Mouse (Mus musculus) cerebellum, adult 2 months (tissue): ENCODE measurements around the gene Vps16. TPM values are rescaled to one million over a fixed set of nuclear protein-coding genes. Genes with fewer than 3 reads are reported as not detected.

ENCODE experiments used
- DNase-seq, 2 experiments: peaks; one replicate each; pipeline ENCODE4 v3.0.0; 2021
- H3K27ac ChIP-seq: fragments of 200-500 bp; 2 replicates; pipeline ENCODE4 v1.5.1; 2012; ENCODE audit warnings: low read length, control low read depth, inconsistent platforms; ENCODE audit not compliant: insufficient read depth
- H3K27me3 ChIP-seq: fragments of 200-500 bp; 2 replicates; pipeline ENCODE4 v1.6.1; 2012; ENCODE audit warnings: inconsistent platforms, mild to moderate bottlenecking, low read length, moderate library complexity; ENCODE audit not compliant: control insufficient read depth, insufficient read depth
- H3K4me1 ChIP-seq: fragments of 200-500 bp; 2 replicates; pipeline ENCODE4 v1.6.1; 2011; ENCODE audit warnings: low read length; ENCODE audit not compliant: control insufficient read depth, insufficient read depth
- H3K4me3 ChIP-seq: fragments of 200-500 bp; replicated peaks from 2 replicates; pipeline ENCODE3; 2011; ENCODE audit warnings: mild to moderate bottlenecking, low read depth, low read length, control low read depth; ENCODE audit not compliant: insufficient read depth
- CTCF ChIP-seq: fragments of 200-500 bp; IDR thresholded peaks from 2 replicates; pipeline ENCODE4 v1.5.1; 2011; ENCODE audit warnings: low read depth, mild to moderate bottlenecking, control low read depth, low read length, moderate library complexity, borderline replicate concordance; ENCODE audit not compliant: insufficient read depth
- POLR2A ChIP-seq: fragments of 200-500 bp; IDR thresholded peaks from 2 replicates; pipeline ENCODE4 v1.6.1; 2011; ENCODE audit warnings: low read length, control low read depth, borderline replicate concordance; ENCODE audit not compliant: insufficient read depth
- WGBS: fragments of 180-500 bp; shearing (Covaris S2); methylation state at CpG from one replicate; pipeline ENCODE4 v1.1.7; 2018; 5-methylcytosine and 5-hydroxymethylcytosine counted together
- polyA plus RNA-seq: library from polyadenylated mRNA; depleted of rRNA; stranded (reverse); fragments of >200 nt; gene quantifications from 2 replicates; pipeline ENCODE4 v1.2.3, GENCODE M21; 2012

The Vps16 gene
- polyA plus RNA-seq, 1 experiment, result 120 TPM

DNA sequence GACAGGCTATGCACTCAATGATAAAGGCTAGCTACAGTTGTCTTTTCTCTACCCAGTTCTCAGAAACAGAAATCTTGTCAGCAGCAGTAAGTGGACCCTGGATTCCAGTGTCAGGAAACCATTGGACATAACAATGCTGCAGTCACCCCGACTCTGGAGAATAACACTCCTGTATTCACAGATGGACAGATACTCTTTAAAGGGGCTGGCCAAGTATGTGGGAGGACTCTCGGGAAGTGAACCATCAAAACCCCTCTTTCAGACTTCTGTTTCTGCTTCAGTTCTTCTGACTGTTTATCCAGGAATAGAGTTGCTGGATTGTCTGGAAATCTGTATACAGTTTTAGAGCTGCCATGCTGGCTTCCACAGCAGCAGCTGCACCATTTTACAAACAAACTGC is 5.7 kb downstream of the Vps16 start:
- no peak for TF ChIP-seq CTCF
- TF ChIP-seq POLR2A, result no peak
- no peak overlapping the region for H3K27ac ChIP-seq
- no peaks in the 10 kb centered on the region for H3K27me3 ChIP-seq
- WGBS, result 42% methylated on average over 2 of the region's 2 CpGs
- no peak for DNase-seq
- H3K4me1 ChIP-seq, result no peaks in the 10 kb centered on the region
- no peak overlapping the region for H3K4me3 ChIP-seq

DNA sequence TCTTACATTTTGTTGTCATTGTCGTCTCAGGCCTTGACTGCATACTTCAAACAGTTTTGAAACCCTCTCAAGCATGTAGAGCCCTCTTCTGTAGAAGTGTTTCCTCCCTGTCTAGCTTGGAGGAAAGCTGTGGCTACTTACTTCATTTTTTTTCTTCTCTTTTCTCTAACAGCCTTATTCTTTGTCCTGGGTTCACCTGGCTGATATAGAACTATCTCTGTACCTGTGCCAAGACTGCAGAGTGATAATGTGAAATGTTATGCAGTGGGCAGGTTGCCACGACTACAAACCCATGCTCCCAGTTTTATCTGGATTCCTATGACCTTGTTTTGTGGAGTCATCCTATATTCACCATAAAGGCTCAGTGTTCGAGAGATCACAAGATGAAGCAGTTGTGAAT is 6.3 kb downstream of the Vps16 start:
- H3K27ac ChIP-seq, result no peak overlapping the region
- H3K4me1 ChIP-seq, result no peaks in the 10 kb centered on the region
- TF ChIP-seq POLR2A (no peak), CTCF (no peak)
- H3K27me3 ChIP-seq, result no peaks in the 10 kb centered on the region
- H3K4me3 ChIP-seq, result no peak overlapping the region
- 73% methylated on average over 3 of the region's 3 CpGs for WGBS
- DNase-seq, result no peak

DNA sequence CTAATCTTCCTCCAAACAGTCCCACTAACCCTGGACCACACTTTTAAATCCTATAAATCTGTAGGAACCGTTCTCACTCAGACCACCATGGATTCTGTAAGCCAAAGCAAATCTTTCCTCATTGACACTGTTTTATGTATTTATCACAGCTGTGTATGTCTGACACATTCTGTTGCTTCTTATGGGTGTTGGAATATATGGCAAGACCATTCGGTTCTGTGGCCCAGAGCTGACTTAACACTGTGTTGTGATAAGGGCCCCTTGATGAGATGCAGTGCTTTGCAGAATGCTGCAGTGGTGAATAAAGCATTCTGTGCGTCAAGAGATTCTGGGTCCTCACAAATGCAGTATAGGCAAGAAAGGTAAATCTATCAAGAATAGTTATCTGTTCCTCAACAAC is 8.0 kb downstream of the Vps16 start:
- Histone ChIP-seq H3K27me3 (no peaks in the 10 kb centered on the region), H3K27ac (no peak overlapping the region), H3K4me1 (no peaks in the 10 kb centered on the region), H3K4me3 (no peak overlapping the region)
- no peak for TF ChIP-seq POLR2A
- TF ChIP-seq CTCF, result no peak
- no peak for DNase-seq
- WGBS, result 88% methylated on average over 3 of the region's 3 CpGs

DNA sequence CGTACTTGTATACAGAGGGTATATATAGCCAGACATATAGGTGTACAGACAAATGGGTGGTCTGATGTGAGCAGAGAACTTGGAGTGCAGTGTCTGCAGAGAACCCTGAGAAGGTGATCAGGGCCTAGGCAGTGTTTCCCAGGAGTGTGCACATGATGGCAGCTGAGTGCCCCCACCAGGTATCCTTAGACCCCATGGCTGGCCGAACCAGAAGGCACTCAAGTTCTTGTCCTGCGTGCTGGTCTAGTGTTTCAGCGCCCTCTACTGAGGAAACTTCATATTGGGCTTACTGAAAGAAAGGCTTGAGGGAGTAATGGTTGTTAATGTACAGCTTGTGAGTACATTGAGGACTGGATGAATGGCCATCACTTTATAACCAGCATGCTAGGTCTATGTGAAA is 9.0 kb downstream of the Vps16 start:
- no peaks in the 10 kb centered on the region for H3K27me3 ChIP-seq
- no peak for TF ChIP-seq POLR2A
- TF ChIP-seq CTCF, result peak; percentile 52; the same call in 1 of the 2 replicates
- H3K27ac ChIP-seq, result no peak overlapping the region
- WGBS, result 24% methylated on average over 4 of the region's 4 CpGs
- DNase-seq, result peak in 1 of 2 experiments; percentile 51
- no peaks in the 10 kb centered on the region for H3K4me1 ChIP-seq
- H3K4me3 ChIP-seq, result no peak overlapping the region

DNA sequence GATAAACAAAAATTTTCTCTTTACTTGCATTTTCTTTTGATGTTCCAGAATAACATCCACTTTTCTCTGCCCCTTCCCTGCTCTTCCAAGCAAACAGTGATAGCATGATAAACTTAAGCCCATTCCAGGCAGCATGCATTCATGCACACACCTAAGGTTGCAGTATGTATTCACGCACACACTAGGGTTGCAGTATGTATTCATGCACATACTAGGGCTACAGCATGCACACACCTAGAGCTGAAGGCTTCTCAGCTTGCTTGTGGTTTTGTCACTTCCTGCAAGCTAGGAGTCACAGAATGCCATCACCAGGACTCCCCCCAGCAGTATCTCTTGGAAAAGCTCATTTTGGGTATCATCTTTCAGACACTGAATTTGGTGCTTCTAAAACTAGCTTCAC is 12.6 kb downstream of the Vps16 start:
- no peak for TF ChIP-seq POLR2A
- TF ChIP-seq CTCF, result no peak
- Histone ChIP-seq H3K27ac (no peak overlapping the region), H3K4me3 (no peak overlapping the region), H3K4me1 (peaks cover 11% of the 10 kb centered on the region), H3K27me3 (no peaks in the 10 kb centered on the region)
- DNase-seq, result no peak
- 96% methylated on average over 1 of the region's 1 CpGs for WGBS

DNA sequence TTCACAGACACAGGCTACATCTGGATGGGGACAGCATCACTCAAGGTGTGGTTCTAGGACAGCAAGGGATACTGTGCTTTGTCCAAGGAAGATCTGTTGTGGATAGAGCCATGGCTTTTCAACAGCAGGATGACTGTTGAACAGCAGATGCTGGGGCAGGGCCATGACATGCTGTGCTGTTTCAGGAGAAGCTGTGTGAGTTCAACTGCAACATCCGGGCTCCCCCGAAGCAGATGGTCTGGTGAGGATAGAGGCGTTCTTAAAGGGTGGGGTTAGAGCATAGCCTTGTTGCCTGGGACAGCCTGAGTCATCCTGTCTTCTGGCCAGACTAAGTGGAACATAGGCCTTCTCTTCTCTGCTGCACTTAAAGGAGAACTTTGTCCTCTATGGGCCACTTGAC is 14.7 kb downstream of the Vps16 start:
- H3K4me3 ChIP-seq, result no peak overlapping the region
- DNase-seq, result no peak
- H3K27me3 ChIP-seq, result no peaks in the 10 kb centered on the region
- 18% methylated on average over 3 of the region's 3 CpGs for WGBS
- H3K27ac ChIP-seq, result no peak overlapping the region
- peaks cover 11% of the 10 kb centered on the region for H3K4me1 ChIP-seq
- TF ChIP-seq CTCF (no peak), POLR2A (no peak)

DNA sequence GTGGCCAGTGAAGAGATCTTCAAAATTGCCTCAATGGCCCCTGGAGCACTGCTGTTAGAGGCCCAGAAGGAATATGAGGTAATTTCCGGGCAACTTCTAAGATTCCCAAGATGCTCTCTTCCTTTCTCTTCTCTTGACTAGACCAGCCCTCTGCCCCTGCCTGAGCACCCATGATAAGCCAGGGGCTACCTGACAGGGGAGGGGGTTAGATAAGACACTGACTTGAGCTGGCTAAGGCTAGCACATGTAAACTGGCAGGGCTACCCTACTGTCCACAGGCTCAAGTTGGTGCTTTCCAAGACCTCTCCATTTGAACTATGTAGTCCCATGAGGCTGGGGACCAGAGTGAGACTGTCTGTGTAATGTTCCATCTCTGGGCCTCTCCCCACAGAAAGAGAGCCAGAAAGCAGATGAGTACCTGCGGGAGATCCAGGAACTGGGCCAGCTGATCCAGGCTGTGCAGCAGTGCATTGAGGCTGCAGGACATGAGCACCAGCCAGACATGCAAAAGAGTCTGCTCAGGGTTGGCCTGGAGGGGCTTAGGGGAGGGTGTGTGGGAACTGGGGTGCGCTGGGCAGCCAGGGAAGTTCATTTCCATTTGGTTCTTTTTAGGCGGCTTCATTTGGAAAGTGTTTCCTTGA is 15.8 kb downstream of the Vps16 start:
- TF ChIP-seq POLR2A, result no peak
- no peak for TF ChIP-seq CTCF

DNA sequence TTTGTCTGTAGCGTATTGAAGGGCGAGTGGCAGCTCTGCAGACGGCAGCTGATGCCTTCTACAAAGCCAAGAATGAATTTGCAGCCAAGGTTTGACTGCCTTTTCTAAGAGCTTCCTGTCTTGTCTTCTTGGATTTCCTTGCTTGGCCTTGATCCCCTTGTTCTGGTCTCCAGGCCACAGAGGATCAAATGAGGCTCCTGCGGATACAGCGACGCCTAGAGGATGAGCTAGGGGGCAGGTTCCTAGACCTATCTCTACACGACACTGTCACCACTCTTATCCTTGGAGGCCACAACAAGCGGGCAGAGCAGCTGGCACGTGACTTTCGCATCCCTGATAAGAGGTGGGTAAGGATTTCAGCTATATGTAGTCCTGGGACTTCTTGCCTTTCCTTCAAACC is 18.0 kb downstream of the Vps16 start:
- Histone ChIP-seq H3K4me1 (peaks cover 11% of the 10 kb centered on the region), H3K27me3 (no peaks in the 10 kb centered on the region)

More for the DNA sequence above, 15.8 kb downstream of the Vps16 start:
- Histone ChIP-seq H3K4me3 (no peak overlapping the region), H3K27me3 (no peaks in the 10 kb centered on the region), H3K27ac (no peak overlapping the region), H3K4me1 (peaks cover 11% of the 10 kb centered on the region)
- DNase-seq, result no peak
- WGBS, result 46% methylated on average over 4 of the region's 4 CpGs

DNA sequence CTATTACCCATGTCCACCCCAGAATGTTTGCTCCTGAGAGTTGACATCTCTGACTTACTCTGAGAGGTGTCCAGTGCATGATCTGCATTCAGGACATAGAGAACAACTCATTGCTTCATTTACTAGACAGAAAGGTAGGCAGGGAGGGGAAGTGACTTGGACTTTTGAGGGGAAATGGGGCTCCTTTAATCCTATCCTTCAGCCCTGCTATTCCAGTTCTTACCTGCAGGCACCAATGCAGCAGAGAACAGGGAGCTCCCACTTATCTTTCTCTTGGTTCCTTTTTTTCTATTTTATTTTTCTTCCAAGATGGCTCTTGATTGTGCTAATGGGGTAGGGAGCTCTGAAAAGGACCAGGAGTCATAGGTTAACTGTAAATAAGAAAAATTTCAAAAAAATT is 24.3 kb downstream of the Vps16 start:
- TF ChIP-seq POLR2A, result no peak
- TF ChIP-seq CTCF, result no peak
- no peaks in the 10 kb centered on the region for H3K27me3 ChIP-seq

More for the DNA sequence above, 18.0 kb downstream of the Vps16 start:
- DNase-seq, result no peak
- H3K27ac ChIP-seq, result no peak overlapping the region
- TF ChIP-seq POLR2A, result no peak
- no peak for TF ChIP-seq CTCF
- 76% methylated on average over 10 of the region's 10 CpGs for WGBS
- no peak overlapping the region for H3K4me3 ChIP-seq

More for the DNA sequence above, 24.3 kb downstream of the Vps16 start:
- H3K27ac ChIP-seq, result no peak overlapping the region
- H3K4me3 ChIP-seq, result no peak overlapping the region
- DNase-seq, result no peak
- peaks cover 7% of the 10 kb centered on the region for H3K4me1 ChIP-seq
